Mouse (Mus musculus) ES-Bruce4 (cell line): Measurements from ENCODE around the gene Icam5. TPM values are rescaled to one million over a fixed set of nuclear protein-coding genes. Genes with fewer than 3 reads are reported as not detected.
"Not testable (repeated sequence)": the region's sequence is repeated elsewhere in the genome, so short reads cannot be mapped to it uniquely, and the experiment has no call there.

Experiments used
- H3K27ac ChIP-seq: 2 replicates; pipeline ENCODE4 v1.5.1; 2012; ENCODE audit warnings: low read length, inconsistent platforms; ENCODE audit not compliant: insufficient read depth
- H3K27me3 ChIP-seq: 2 replicates; pipeline ENCODE4 v1.6.1; 2012; ENCODE audit warnings: mild to moderate bottlenecking, low read length, inconsistent platforms; ENCODE audit not compliant: control insufficient read depth, poor library complexity, insufficient read depth, severe bottlenecking
- H3K36me3 ChIP-seq: 2 replicates; pipeline ENCODE4 v1.6.1; 2012; ENCODE audit warnings: inconsistent platforms, mild to moderate bottlenecking, low read length, moderate library complexity; ENCODE audit not compliant: control insufficient read depth, poor library complexity, insufficient read depth, severe bottlenecking
- H3K4me1 ChIP-seq: one replicate; pipeline ENCODE4 v1.8.1; 2011; ENCODE audit warnings: low read length; ENCODE audit not compliant: control insufficient read depth, insufficient read depth
- H3K4me3 ChIP-seq: 2 replicates; pipeline ENCODE4 v1.5.1; 2011; ENCODE audit warnings: low read depth, mild to moderate bottlenecking, low read length
- H3K9ac ChIP-seq: 2 replicates; pipeline ENCODE4 v1.6.1; 2012; ENCODE audit warnings: low read depth, mild to moderate bottlenecking, inconsistent platforms; ENCODE audit not compliant: poor library complexity, severe bottlenecking
- H3K9me3 ChIP-seq: replicated peaks from 2 replicates; pipeline ENCODE4 v1.6.1; 2012; ENCODE audit warnings: mild to moderate bottlenecking, low read length, inconsistent platforms; ENCODE audit not compliant: control insufficient read depth, poor library complexity, insufficient read depth, severe bottlenecking
- CTCF ChIP-seq: IDR thresholded peaks from one replicate; pipeline ENCODE4 v1.8.1; 2011; ENCODE audit warnings: low read depth, low read length
- EP300 ChIP-seq: IDR thresholded peaks from 2 replicates; pipeline ENCODE4 v1.6.1; 2011; ENCODE audit warnings: low read depth, low read length; ENCODE audit not compliant: insufficient read depth
- POLR2A ChIP-seq: IDR thresholded peaks from one replicate; pipeline ENCODE4 v1.8.1; 2011; ENCODE audit warnings: low read length; ENCODE audit not compliant: insufficient read depth
- polyA plus RNA-seq: library from polyadenylated mRNA; stranded (reverse); fragments of >200 nt; gene quantifications from 2 replicates; pipeline ENCODE4 v1.2.4, GENCODE M21; 2011; ENCODE audit warnings: low read depth; ENCODE audit not compliant: missing spikeins, insufficient read depth, insufficient read length

The Icam5 gene
- polyA plus RNA-seq, 1 experiment: 0.94 TPM

GRCm38 (mm10) chr9:20991587-20991986 is 40.3 kb upstream of the Icam5 start:
- TF ChIP-seq CTCF (no peak), POLR2A (no peak), EP300 (no peak)
- Histone ChIP-seq H3K27me3 (no peaks in the 10 kb centered on the region), H3K9me3 (no peaks in the 10 kb centered on the region), H3K36me3 (no peaks in the 10 kb centered on the region), H3K4me3 (no peak overlapping the region), H3K4me1 (peaks cover 4% of the 10 kb centered on the region), H3K9ac (0 out of 2 replicates have a peak overlapping the region, but pooled peaks have one; percentile 1), H3K27ac (peak overlapping the region; percentile 64)

- Histone ChIP-seq H3K27ac (no peak overlapping the region), H3K4me3 (no peak overlapping the region), H3K9ac (no peak overlapping the region), H3K36me3 (no peaks in the 10 kb centered on the region), H3K27me3 (no peaks in the 10 kb centered on the region), H3K4me1 (peaks cover 4% of the 10 kb centered on the region), H3K9me3 (no peaks in the 10 kb centered on the region)
- no peak for TF ChIP-seq POLR2A
- TF ChIP-seq CTCF: no peak
- no peak for TF ChIP-seq EP300
These were observed 38.5 kb upstream of the Icam5 start for GRCm38 (mm10) chr9:20993165-20993898.

GRCm38 (mm10) chr9:20995069-20995468 is 36.8 kb upstream of the Icam5 start:
- H3K4me1 ChIP-seq: peaks cover 4% of the 10 kb centered on the region
- H3K36me3 ChIP-seq: no peaks in the 10 kb centered on the region
- H3K27me3 ChIP-seq: no peaks in the 10 kb centered on the region
- no peak overlapping the region for H3K27ac ChIP-seq
- H3K9me3 ChIP-seq: no peaks in the 10 kb centered on the region
- no peak overlapping the region for H3K4me3 ChIP-seq
- no peak overlapping the region for H3K9ac ChIP-seq
- TF ChIP-seq CTCF (no peak), POLR2A (no peak), EP300 (no peak)

- no peak for TF ChIP-seq POLR2A
- TF ChIP-seq CTCF: no peak
- no peak for TF ChIP-seq EP300
- Histone ChIP-seq H3K4me3 (no peak overlapping the region), H3K27ac (no peak overlapping the region), H3K9me3 (no peaks in the 10 kb centered on the region), H3K27me3 (no peaks in the 10 kb centered on the region), H3K36me3 (no peaks in the 10 kb centered on the region), H3K4me1 (no peaks in the 10 kb centered on the region), H3K9ac (no peak overlapping the region)
These were observed 34.8 kb upstream of the Icam5 start for GRCm38 (mm10) chr9:20997065-20997464.

- not testable (repeated sequence) for H3K9me3 ChIP-seq, H3K27ac ChIP-seq, H3K9ac ChIP-seq, H3K4me1 ChIP-seq, H3K4me3 ChIP-seq, H3K27me3 ChIP-seq, H3K36me3 ChIP-seq
These were observed 33.5 kb upstream of the Icam5 start for GRCm38 (mm10) chr9:20998337-20998736.

GRCm38 (mm10) chr9:21000811-21001210 is 31.1 kb upstream of the Icam5 start:
- Histone ChIP-seq H3K9ac (peak overlapping the region; percentile 81; the same call in 1 of the 2 replicates), H3K27ac (peak overlapping the region; percentile 58; the same call in 1 of the 2 replicates)
- TF ChIP-seq CTCF (peak; percentile 71), POLR2A (no peak)

More at GRCm38 (mm10) chr9:21000811-21001210, 31.1 kb upstream of the Icam5 start:
- Histone ChIP-seq H3K4me1 (no peaks in the 10 kb centered on the region), H3K4me3 (no peak overlapping the region), H3K9me3 (no peaks in the 10 kb centered on the region), H3K36me3 (peaks cover 6% of the 10 kb centered on the region; the same call in 1 of the 2 replicates), H3K27me3 (no peaks in the 10 kb centered on the region)
